Mouse (Mus musculus): ENCODE measurements around the gene Adamts20. TPM values are rescaled to one million over a fixed set of nuclear protein-coding genes. Genes with fewer than 3 reads are reported as not detected.

Gene Adamts20
- polyA plus RNA-seq, 1 experiment from 2014 or later: 7.4 TPM

GRCm38 (mm10) chr15:94435532-94435931, 29.7 kb downstream of the Adamts20 start:
- peak; percentile 56 for ATAC-seq (ENCODE audit: low FRiP score, low read depth)
- H3K4me2 ChIP-seq (replicated peaks): no peak overlapping the region

GRCm38 (mm10) chr15:94430681-94431405, 34.4 kb downstream of the Adamts20 start:
- Histone ChIP-seq H3K4me1 (no peaks in the 10 kb centered on the region), H3K36me3 (no peaks in the 10 kb centered on the region), H3K27me3 (replicated peaks) (no peaks in the 10 kb centered on the region), H3K4me2 (replicated peaks) (no peak overlapping the region), H3K27ac (no peak overlapping the region), H3K9me3 (no peaks in the 10 kb centered on the region), H3K9ac (no peak overlapping the region), H3K4me3 (no peak overlapping the region)
- no peak for ATAC-seq (ENCODE audit: low FRiP score, low read depth)
- 77% methylated on average over 14 of the region's 14 CpGs for WGBS

More at GRCm38 (mm10) chr15:94435532-94435931, 29.7 kb downstream of the Adamts20 start:
- no peaks in the 10 kb centered on the region for H3K9me3 ChIP-seq
- H3K27me3 ChIP-seq (replicated peaks): no peaks in the 10 kb centered on the region
- no peak overlapping the region for H3K9ac ChIP-seq
- no peak overlapping the region for H3K4me3 ChIP-seq
- H3K36me3 ChIP-seq: no peaks in the 10 kb centered on the region
- H3K4me1 ChIP-seq: no peaks in the 10 kb centered on the region; the same call in 1 of the 2 replicates
- H3K27ac ChIP-seq: no peak overlapping the region
- 36% methylated on average over 5 of the region's 5 CpGs for WGBS

GRCm38 (mm10) chr15:94428726-94429125, 36.5 kb downstream of the Adamts20 start:
- Histone ChIP-seq H3K27me3 (replicated peaks) (no peaks in the 10 kb centered on the region), H3K27ac (no peak overlapping the region), H3K36me3 (no peaks in the 10 kb centered on the region), H3K9ac (no peak overlapping the region), H3K4me3 (no peak overlapping the region), H3K9me3 (no peaks in the 10 kb centered on the region), H3K4me2 (replicated peaks) (no peak overlapping the region), H3K4me1 (no peaks in the 10 kb centered on the region)
- 82% methylated on average over 4 of the region's 4 CpGs for WGBS
- ATAC-seq (ENCODE audit: low FRiP score, low read depth): no peak

- no peak for ATAC-seq (ENCODE audit: low FRiP score, low read depth)
- no peak overlapping the region for H3K27ac ChIP-seq
- no peaks in the 10 kb centered on the region for H3K36me3 ChIP-seq
- H3K4me1 ChIP-seq: no peaks in the 10 kb centered on the region
- 92% methylated on average over 9 of the region's 9 CpGs for WGBS
- H3K27me3 ChIP-seq (replicated peaks): no peaks in the 10 kb centered on the region
- H3K4me2 ChIP-seq (replicated peaks): no peak overlapping the region
- H3K9me3 ChIP-seq: no peaks in the 10 kb centered on the region
- no peak overlapping the region for H3K4me3 ChIP-seq
- H3K9ac ChIP-seq: no peak overlapping the region
These were observed 37.6 kb downstream of the Adamts20 start for GRCm38 (mm10) chr15:94427482-94428214.

- H3K36me3 ChIP-seq: no peaks in the 10 kb centered on the region
- H3K27me3 ChIP-seq (replicated peaks): no peaks in the 10 kb centered on the region
- H3K9ac ChIP-seq: no peak overlapping the region
- H3K9me3 ChIP-seq: no peaks in the 10 kb centered on the region
- no peak for ATAC-seq (ENCODE audit: low FRiP score, low read depth)
- H3K4me1 ChIP-seq: no peaks in the 10 kb centered on the region
- H3K4me2 ChIP-seq (replicated peaks): no peak overlapping the region
- H3K27ac ChIP-seq: no peak overlapping the region
- WGBS: 41% methylated on average over 6 of the region's 6 CpGs
- no peak overlapping the region for H3K4me3 ChIP-seq
These were observed 44.7 kb downstream of the Adamts20 start for GRCm38 (mm10) chr15:94420526-94420925.

GRCm38 (mm10) chr15:94419167-94419566, 46.1 kb downstream of the Adamts20 start:
- Histone ChIP-seq H3K4me3 (no peak overlapping the region), H3K9me3 (no peaks in the 10 kb centered on the region), H3K4me1 (no peaks in the 10 kb centered on the region), H3K4me2 (replicated peaks) (no peak overlapping the region), H3K27me3 (replicated peaks) (no peaks in the 10 kb centered on the region), H3K36me3 (no peaks in the 10 kb centered on the region), H3K9ac (no peak overlapping the region), H3K27ac (no peak overlapping the region)
- ATAC-seq (ENCODE audit: low FRiP score, low read depth): no peak
- 89% methylated on average over 9 of the region's 9 CpGs for WGBS

- Histone ChIP-seq H3K9me3 (no peaks in the 10 kb centered on the region), H3K27ac (no peak overlapping the region), H3K4me3 (no peak overlapping the region), H3K9ac (no peak overlapping the region), H3K4me1 (no peaks in the 10 kb centered on the region), H3K27me3 (replicated peaks) (no peaks in the 10 kb centered on the region), H3K36me3 (no peaks in the 10 kb centered on the region), H3K4me2 (replicated peaks) (no peak overlapping the region)
- WGBS: 88% methylated on average over 5 of the region's 5 CpGs
- ATAC-seq (ENCODE audit: low FRiP score, low read depth): no peak
These were observed 46.8 kb downstream of the Adamts20 start for GRCm38 (mm10) chr15:94418427-94418826.

GRCm38 (mm10) chr15:94417216-94418155, 47.7 kb downstream of the Adamts20 start:
- 88% methylated on average over 18 of the region's 18 CpGs for WGBS
- no peak for ATAC-seq (ENCODE audit: low FRiP score, low read depth)
- Histone ChIP-seq H3K4me1 (no peaks in the 10 kb centered on the region), H3K27ac (no peak overlapping the region), H3K4me3 (no peak overlapping the region), H3K36me3 (no peaks in the 10 kb centered on the region), H3K27me3 (replicated peaks) (no peaks in the 10 kb centered on the region), H3K9ac (no peak overlapping the region), H3K4me2 (replicated peaks) (no peak overlapping the region), H3K9me3 (no peaks in the 10 kb centered on the region)

- 66% methylated on average over 7 of the region's 7 CpGs for WGBS
- ATAC-seq (ENCODE audit: low FRiP score, low read depth): peak; percentile 44; the same call in 1 of the 2 replicates
These were observed 55.4 kb downstream of the Adamts20 start for GRCm38 (mm10) chr15:94409832-94410231.

GRCm38 (mm10) chr15:94406364-94406763, 58.9 kb downstream of the Adamts20 start:
- WGBS: 20% methylated on average over 2 of the region's 2 CpGs
- Histone ChIP-seq H3K36me3 (no peaks in the 10 kb centered on the region; the same call in 1 of the 2 replicates), H3K27me3 (replicated peaks) (0 out of 2 replicates have a peak, but pooled peaks cover 3% of the 10 kb centered on the region), H3K4me2 (replicated peaks) (peak overlapping the region; percentile 33), H3K4me1 (peaks cover 25% of the 10 kb centered on the region), H3K9ac (no peak overlapping the region), H3K27ac (no peak overlapping the region), H3K9me3 (no peaks in the 10 kb centered on the region), H3K4me3 (no peak overlapping the region)
- ATAC-seq (ENCODE audit: low FRiP score, low read depth): no peak

More at GRCm38 (mm10) chr15:94409832-94410231, 55.4 kb downstream of the Adamts20 start:
- H3K27ac ChIP-seq: no peak overlapping the region
- no peak overlapping the region for H3K9ac ChIP-seq
- H3K36me3 ChIP-seq: no peaks in the 10 kb centered on the region
- H3K4me2 ChIP-seq (replicated peaks): no peak overlapping the region
- no peak overlapping the region for H3K4me3 ChIP-seq
- no peaks in the 10 kb centered on the region for H3K27me3 ChIP-seq (replicated peaks)
- no peaks in the 10 kb centered on the region for H3K9me3 ChIP-seq
- peaks cover 11% of the 10 kb centered on the region for H3K4me1 ChIP-seq

GRCm38 (mm10) chr15:94404071-94404545, 61.1 kb downstream of the Adamts20 start:
- Histone ChIP-seq H3K4me1 (peaks cover 20% of the 10 kb centered on the region), H3K27me3 (replicated peaks) (0 out of 2 replicates have a peak, but pooled peaks cover 3% of the 10 kb centered on the region), H3K36me3 (no peaks in the 10 kb centered on the region; the same call in 1 of the 2 replicates), H3K9ac (peak overlapping the region; percentile 75), H3K4me2 (replicated peaks) (peak overlapping the region; percentile 97), H3K27ac (no peak overlapping the region), H3K4me3 (peak overlapping the region; percentile 69), H3K9me3 (no peaks in the 10 kb centered on the region)
- WGBS: under 1% methylated on average over 65 of the region's 65 CpGs
- ATAC-seq (ENCODE audit: low FRiP score, low read depth): peak; percentile 91
